Mouse (Mus musculus) embryo, embryonic 10.5 days (tissue): ENCODE data around the gene Myrfl.

Source experiments
- DNase-seq: peaks from one replicate; pipeline ENCODE4 v3.0.0-alpha.2; 2015; ENCODE audit warnings: low spot score

Gene Myrfl

GRCm38 (mm10) chr10:116896336-116897177, at the start of gene Myrfl:
TSS of gene Myrfl (minus strand) at chr10:116896919.
- DNase-seq = no peak

- DNase-seq = no peak
These were observed 48.2 kb upstream of the Myrfl start for GRCm38 (mm10) chr10:116944940-116945339.

- no peak for DNase-seq
These were observed 47.4 kb upstream of the Myrfl start for GRCm38 (mm10) chr10:116944144-116944543.

GRCm38 (mm10) chr10:116943025-116943424, 46.3 kb upstream of the Myrfl start:
- DNase-seq = no peak

- DNase-seq = no peak
These were observed 38.3 kb upstream of the Myrfl start for GRCm38 (mm10) chr10:116935028-116935427.

GRCm38 (mm10) chr10:116933794-116934193, 37.1 kb upstream of the Myrfl start:
- DNase-seq = no peak

- no peak for DNase-seq
These were observed 35.7 kb upstream of the Myrfl start for GRCm38 (mm10) chr10:116932418-116932817.

GRCm38 (mm10) chr10:116931497-116932179, 34.9 kb upstream of the Myrfl start:
- no peak for DNase-seq

- no peak for DNase-seq
These were observed 34.2 kb upstream of the Myrfl start for GRCm38 (mm10) chr10:116930936-116931335.

GRCm38 (mm10) chr10:116930506-116930905, 33.8 kb upstream of the Myrfl start:
- no peak for DNase-seq

GRCm38 (mm10) chr10:116928826-116929225, 32.1 kb upstream of the Myrfl start:
- DNase-seq = no peak

GRCm38 (mm10) chr10:116926428-116927113, 29.9 kb upstream of the Myrfl start:
- no peak for DNase-seq

GRCm38 (mm10) chr10:116923651-116924495, 27.2 kb upstream of the Myrfl start:
- no peak for DNase-seq

- DNase-seq = no peak
These were observed 25.4 kb upstream of the Myrfl start for GRCm38 (mm10) chr10:116922161-116922560.

- no peak for DNase-seq
These were observed 24.7 kb upstream of the Myrfl start for GRCm38 (mm10) chr10:116921416-116921815.

- no peak for DNase-seq
These were observed 23.9 kb upstream of the Myrfl start for GRCm38 (mm10) chr10:116920641-116921040.

GRCm38 (mm10) chr10:116919368-116920317, 22.9 kb upstream of the Myrfl start:
- no peak for DNase-seq

- no peak for DNase-seq
These were observed 19.9 kb upstream of the Myrfl start for GRCm38 (mm10) chr10:116916581-116916980.

GRCm38 (mm10) chr10:116915286-116915685, 18.6 kb upstream of the Myrfl start:
- DNase-seq = no peak

- no peak for DNase-seq
These were observed 17.9 kb upstream of the Myrfl start for GRCm38 (mm10) chr10:116914586-116914985.
